7 mouse cellular contexts compared by ENCODE assay signal in genomic region chr10:79683726-79684640, GRCm38 (mm10). TPM values are rescaled to one million over a fixed set of nuclear protein-coding genes. Genes with fewer than 3 reads are reported as not detected.
DNase-seq lines count a peak whose midpoint lies in the region; ATAC-seq and TF ChIP-seq lines count a peak whose summit lies in the region.

No protein-coding gene starts in this region.

- 79% methylated on average over 6 of the region's 6 CpGs for whole genome bisulfite sequencing in intestine, embryonic 16.5 days
- 94% methylated on average over 6 of the region's 6 CpGs for WGBS in neural tube, embryonic 12.5 days

- peak overlapping the region; percentile 28; the same call in 1 of the 2 replicates for H3K27ac ChIP-seq in ES-E14 (ENCODE audit: insufficient read depth, low read depth, low read length, poor library complexity, severe bottlenecking)
- 0 out of 2 replicates have a peak overlapping the region, but pooled peaks have one; percentile 51 for H3K27ac ChIP-seq in intestine, embryonic 16.5 days (ENCODE audit: low read length)
- H3K27ac ChIP-seq in neural tube, embryonic 12.5 days = no peak overlapping the region

- H3K4me1 ChIP-seq in ES-E14 (ENCODE audit: control insufficient read depth in 2 of 2, insufficient read depth in 2 of 2, low read length in 2 of 2, poor library complexity in 1 of 2) = peaks cover 5 to 35% of the 10 kb centered on the region in 2 experiments
- H3K4me1 ChIP-seq in intestine, embryonic 16.5 days (ENCODE audit: control insufficient read depth, insufficient read depth, low read length) = peaks cover 24% of the 10 kb centered on the region
- peaks cover 25% of the 10 kb centered on the region for H3K4me1 ChIP-seq in neural tube, embryonic 12.5 days

- H3K36me3 ChIP-seq in ES-E14 (ENCODE audit: control insufficient read depth, insufficient read depth, low read length, poor library complexity, severe bottlenecking) = peaks cover 52% of the 10 kb centered on the region
- H3K36me3 ChIP-seq in intestine, embryonic 16.5 days (ENCODE audit: control insufficient read depth, insufficient read depth, low read length) = peaks cover 34% of the 10 kb centered on the region
- peaks cover 48% of the 10 kb centered on the region for H3K36me3 ChIP-seq in neural tube, embryonic 12.5 days

- DNase-seq in 416B (ENCODE audit: low read depth) (peak; percentile 61), ES-E14 (ENCODE audit: low read depth, low spot score) (no peak)
- peak; percentile 58 for DNase-seq in gastrocnemius, postnatal 10 days
- DNase-seq in embryo, embryonic 10 days (ENCODE audit: low spot score) = no peak
- no peak for DNase-seq in spleen, postnatal 36 days (ENCODE audit: low spot score in 2 of 2)

- H3K4me2 ChIP-seq in intestine, embryonic 16.5 days (ENCODE audit: low read depth, low read length) = peak overlapping the region; percentile 70
- peak overlapping the region; percentile 92 for H3K4me2 ChIP-seq in neural tube, embryonic 12.5 days (replicated peaks)

- ATAC-seq in intestine, embryonic 16.5 days = no peak
- no peak for ATAC-seq in neural tube, embryonic 12.5 days (ENCODE audit: low FRiP score, low read depth)

- peak overlapping the region; percentile 91 for H3K9ac ChIP-seq in ES-E14 (ENCODE audit: insufficient read depth, low read depth, low read length, poor library complexity, severe bottlenecking)
- peak overlapping the region; percentile 87 for H3K9ac ChIP-seq in intestine, embryonic 16.5 days (ENCODE audit: low read depth, low read length)
- peak overlapping the region; percentile 76; the same call in 1 of the 2 replicates for H3K9ac ChIP-seq in neural tube, embryonic 12.5 days

- no peaks in the 10 kb centered on the region for H3K27me3 ChIP-seq in intestine, embryonic 16.5 days (replicated peaks; ENCODE audit: control insufficient read depth, insufficient read depth, low read length)
- no peaks in the 10 kb centered on the region for H3K27me3 ChIP-seq in neural tube, embryonic 12.5 days (replicated peaks)

- in situ Hi-C loops in ES-E14 (cut with MboI; ENCODE audit: low sequenced_read_pairs in 2 of 2, unreplicated experiment in 2 of 2) = no loop called here

- H3K9me3 ChIP-seq in ES-E14 (ENCODE audit: control insufficient read depth, insufficient read depth, low read depth, low read length) = no peaks in the 10 kb centered on the region
- no peaks in the 10 kb centered on the region for H3K9me3 ChIP-seq in intestine, embryonic 16.5 days (ENCODE audit: control insufficient read depth, low read length)
- no peaks in the 10 kb centered on the region for H3K9me3 ChIP-seq in neural tube, embryonic 12.5 days

- H3K4me3 ChIP-seq in ES-E14 (ENCODE audit: insufficient read depth in 1 of 2, low read depth in 1 of 2, low read length in 2 of 2, poor library complexity in 1 of 2, severe bottlenecking in 1 of 2) = peak overlapping the region; percentile 94 to 100
- peak overlapping the region; percentile 88 for H3K4me3 ChIP-seq in intestine, embryonic 16.5 days (ENCODE audit: low read length)
- H3K4me3 ChIP-seq in neural tube, embryonic 12.5 days = no peak overlapping the region

TF ChIP-seq in ES-E14, 5 proteins besides CTCF, POLR2A, EP300 and RAD21:
- TF ChIP-seq MAFK (IDR thresholded peaks at IDR 0.05; ENCODE audit: insufficient read depth, low read depth, low read length) = 0 out of 2 replicates have a peak, but pooled peaks have one; percentile 13
- TF ChIP-seq HCFC1 (IDR thresholded peaks at IDR 0.05; ENCODE audit: borderline replicate concordance, insufficient read depth, low read length) = no peak

RNA-seq across cellular contexts. Expression of gene Cdc34, which starts 2.0 kb away (rescaled TPM):
- total RNA-seq in ES-E14 (2012; rRNA removed) = 491 and 507 TPM in 2 replicates
- 100 to 1,000 TPM; 265 to 287 TPM for total RNA-seq in gastrocnemius, postnatal 10 days (2021)
- 120 and 128 TPM in 2 replicates for polyA plus RNA-seq in intestine, embryonic 16.5 days (2015; fragmentation: Nextera tagmentation; extraction: Ambion mirVana)
- 136 and 141 TPM in 2 replicates for polyA plus RNA-seq in neural tube, embryonic 12.5 days (2016; fragmentation: Nextera tagmentation; extraction: Ambion mirVana)

RNA-seq across cellular contexts. Expression of gene Gzmm, which starts 4.8 kb away (rescaled TPM):
- 2.5 and 4.5 TPM in 2 replicates for total RNA-seq in ES-E14 (2012; rRNA removed)
- 1 to 10 TPM; 2.3 to 2.7 TPM for total RNA-seq in gastrocnemius, postnatal 10 days (2021)
- polyA plus RNA-seq in intestine, embryonic 16.5 days (2015; fragmentation: Nextera tagmentation; extraction: Ambion mirVana) = 0.21 and 0.56 TPM in 2 replicates
- 0.65 and 1.4 TPM in 2 replicates for polyA plus RNA-seq in neural tube, embryonic 12.5 days (2016; fragmentation: Nextera tagmentation; extraction: Ambion mirVana)

RNA-seq across cellular contexts. Expression of gene Tpgs1, which starts 14.8 kb away (rescaled TPM):
- total RNA-seq in ES-E14 (2012; rRNA removed) = 29.9 and 46.7 TPM in 2 replicates
- total RNA-seq in gastrocnemius, postnatal 10 days (2021) = 10 to 100 TPM; 18.3 to 18.7 TPM
- polyA plus RNA-seq in intestine, embryonic 16.5 days (2015; fragmentation: Nextera tagmentation; extraction: Ambion mirVana) = 56.8 and 64.4 TPM in 2 replicates
- 75.2 and 79.6 TPM in 2 replicates for polyA plus RNA-seq in neural tube, embryonic 12.5 days (2016; fragmentation: Nextera tagmentation; extraction: Ambion mirVana)

RNA-seq across cellular contexts. Expression of gene Madcam1, which starts 19.6 kb away (rescaled TPM):
- total RNA-seq in ES-E14 (2012; rRNA removed) = 2.7 and 6.3 TPM in 2 replicates
- total RNA-seq in gastrocnemius, postnatal 10 days (2021) = not detected
- polyA plus RNA-seq in intestine, embryonic 16.5 days (2015; fragmentation: Nextera tagmentation; extraction: Ambion mirVana) = 27.4 and 31.8 TPM in 2 replicates
- 1.1 and 2.0 TPM in 2 replicates for polyA plus RNA-seq in neural tube, embryonic 12.5 days (2016; fragmentation: Nextera tagmentation; extraction: Ambion mirVana)

RNA-seq across cellular contexts. Expression of gene Bsg, which starts 20.3 kb away (rescaled TPM):
- 858 and 1,196 TPM in 2 replicates for total RNA-seq in ES-E14 (2012; rRNA removed)
- total RNA-seq in gastrocnemius, postnatal 10 days (2021) = 100 to 1,000 TPM; 420 to 439 TPM
- polyA plus RNA-seq in intestine, embryonic 16.5 days (2015; fragmentation: Nextera tagmentation; extraction: Ambion mirVana) = 1,158 and 1,189 TPM in 2 replicates
- polyA plus RNA-seq in neural tube, embryonic 12.5 days (2016; fragmentation: Nextera tagmentation; extraction: Ambion mirVana) = 634 and 639 TPM in 2 replicates

Comparison
In these comparisons a context has a peak if more than half of its experiments do, and no peak if none do; other contexts are left out.
1. DNase-seq: peak in 416B (single experiment) and gastrocnemius, postnatal 10 days (single experiment); none in ES-E14 (single experiment), embryo, embryonic 10 days (single experiment) and spleen, postnatal 36 days (0 of 2).
2. Peak in every context shown above with its lines, with median percentiles within 50 percentile points of each other: H3K9ac ChIP-seq.